Mouse (Mus musculus): ENCODE measurements around the gene Slc27a2. TPM values are rescaled to one million over a fixed set of nuclear protein-coding genes. Genes with fewer than 3 reads are reported as not detected.
"Not testable (repeated sequence)": the region's sequence is repeated elsewhere in the genome, so short reads cannot be mapped to it uniquely, and the experiment has no call there.

Slc27a2 gene
- 6.0 and 6.5 TPM in 2 replicates for polyA plus RNA-seq (2015; fragmentation: Nextera tagmentation; extraction: Ambion mirVana)

DNA sequence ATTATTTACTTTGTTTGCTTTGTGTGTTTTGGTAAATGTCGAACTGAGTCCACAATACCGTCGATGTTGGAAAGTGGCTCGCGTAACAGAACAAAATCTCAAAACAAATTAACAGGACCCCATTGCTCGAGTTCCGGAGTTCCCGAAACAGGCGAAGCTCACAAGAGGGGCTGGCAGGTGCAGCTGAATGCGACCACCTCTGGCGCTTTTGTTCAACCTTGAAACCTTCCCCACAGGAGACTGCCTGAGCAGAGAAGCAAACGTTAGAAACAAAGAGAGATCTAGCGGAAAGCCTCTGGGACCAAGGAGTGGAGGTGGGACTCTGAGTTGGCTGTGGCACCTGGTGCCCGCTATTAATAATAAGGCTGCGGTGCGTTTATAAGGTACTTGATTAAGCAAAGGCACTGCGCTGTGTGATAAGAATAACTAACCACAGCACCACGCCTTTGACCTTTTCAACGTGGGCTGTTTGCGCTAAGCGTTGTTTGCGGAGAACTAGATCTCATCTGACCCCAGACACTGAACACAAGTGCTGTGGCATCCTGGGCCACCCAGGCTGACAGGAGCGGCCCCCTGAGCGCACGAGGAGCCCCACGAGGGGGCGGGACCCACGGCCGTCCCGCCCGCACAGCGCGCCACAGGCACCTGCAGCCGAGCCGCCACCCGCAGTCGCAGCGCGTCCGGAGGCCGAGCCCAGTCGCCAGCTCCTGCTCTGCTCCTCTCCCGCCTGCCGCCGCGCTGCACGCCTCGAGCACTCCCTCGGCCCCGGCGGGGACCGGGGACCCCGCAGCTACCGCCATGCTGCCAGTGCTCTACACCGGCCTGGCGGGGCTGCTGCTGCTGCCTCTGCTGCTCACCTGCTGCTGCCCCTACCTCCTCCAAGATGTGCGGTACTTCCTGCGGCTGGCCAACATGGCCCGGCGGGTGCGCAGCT is at the start of gene Slc27a2:
Slc27a2 (plus strand) TSS at position 51 of the 934 bp plus-strand sequence.
- Histone ChIP-seq H3K9me3 (no peaks in the 10 kb centered on the region), H3K4me2 (replicated peaks) (peak within 1 kb of the TSS; percentile 97), H3K36me3 (no peaks in the 10 kb centered on the region), H3K9ac (replicated peaks) (peak within 1 kb of the TSS; percentile 79), H3K27ac (peak within 1 kb of the TSS; percentile 30; the same call in 1 of the 2 replicates), H3K4me1 (replicated peaks) (peaks cover 21% of the 10 kb centered on the region), H3K4me3 (replicated peaks) (peak within 1 kb of the TSS; percentile 70), H3K27me3 (peaks cover 42% of the 10 kb centered on the region)
- peak; percentile 89 for ATAC-seq
- 1% methylated on average over 51 of the region's 61 CpGs for WGBS

DNA sequence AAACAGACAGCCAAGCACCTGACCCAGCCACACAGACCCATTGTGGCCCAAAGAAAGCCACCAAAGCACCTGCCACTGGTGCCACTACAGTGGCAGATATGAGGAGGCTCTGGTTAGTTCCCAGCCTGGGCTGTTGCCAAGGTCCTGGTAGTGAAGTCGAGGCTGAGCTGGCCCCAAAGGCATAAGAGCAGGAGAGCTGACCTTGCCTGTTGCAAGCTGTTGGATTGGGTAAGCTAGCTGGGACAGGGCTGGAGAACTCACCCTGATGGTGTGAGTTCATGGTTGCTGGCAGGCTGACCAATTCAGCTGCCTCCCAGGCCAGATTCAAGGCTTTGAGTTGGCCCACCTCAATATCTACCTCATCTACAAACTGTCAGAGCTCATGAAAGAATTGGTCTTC is 47.1 kb upstream of the Slc27a2 start:
- H3K4me1 ChIP-seq (replicated peaks), result no peaks in the 10 kb centered on the region
- 70% methylated on average over 1 of the region's 1 CpGs for WGBS
- no peak overlapping the region for H3K27ac ChIP-seq
- H3K27me3 ChIP-seq, result no peaks in the 10 kb centered on the region
- no peak overlapping the region for H3K4me2 ChIP-seq (replicated peaks)
- no peak overlapping the region for H3K4me3 ChIP-seq (replicated peaks)
- H3K36me3 ChIP-seq, result no peaks in the 10 kb centered on the region
- H3K9me3 ChIP-seq, result no peaks in the 10 kb centered on the region
- ATAC-seq, result no peak
- no peak overlapping the region for H3K9ac ChIP-seq (replicated peaks)

DNA sequence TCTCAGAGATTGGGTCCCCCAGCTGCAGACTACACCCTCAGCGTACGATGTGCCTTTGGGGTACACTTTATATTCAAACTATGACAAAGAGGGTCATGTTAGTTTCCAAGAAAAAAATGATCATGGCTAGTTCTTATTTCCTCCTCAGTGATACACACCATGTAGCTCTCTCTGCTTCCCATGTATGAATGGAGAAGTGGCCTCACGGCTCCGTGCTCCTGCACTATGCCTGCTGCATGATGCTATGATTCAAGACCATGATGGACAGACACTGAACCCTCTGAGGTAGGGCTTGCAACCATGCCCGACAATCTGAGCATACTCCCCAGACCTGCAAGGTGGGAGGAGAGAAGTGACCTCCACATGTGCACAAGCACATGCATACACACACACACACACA is 44.7 kb upstream of the Slc27a2 start:
- H3K4me3 ChIP-seq (replicated peaks), result no peak overlapping the region
- no peaks in the 10 kb centered on the region for H3K36me3 ChIP-seq
- ATAC-seq, result no peak
- H3K4me1 ChIP-seq (replicated peaks), result no peaks in the 10 kb centered on the region
- no peaks in the 10 kb centered on the region for H3K9me3 ChIP-seq
- H3K27ac ChIP-seq, result no peak overlapping the region
- 92% methylated on average over 5 of the region's 5 CpGs for WGBS
- no peak overlapping the region for H3K4me2 ChIP-seq (replicated peaks)
- no peak overlapping the region for H3K9ac ChIP-seq (replicated peaks)
- H3K27me3 ChIP-seq, result no peaks in the 10 kb centered on the region

DNA sequence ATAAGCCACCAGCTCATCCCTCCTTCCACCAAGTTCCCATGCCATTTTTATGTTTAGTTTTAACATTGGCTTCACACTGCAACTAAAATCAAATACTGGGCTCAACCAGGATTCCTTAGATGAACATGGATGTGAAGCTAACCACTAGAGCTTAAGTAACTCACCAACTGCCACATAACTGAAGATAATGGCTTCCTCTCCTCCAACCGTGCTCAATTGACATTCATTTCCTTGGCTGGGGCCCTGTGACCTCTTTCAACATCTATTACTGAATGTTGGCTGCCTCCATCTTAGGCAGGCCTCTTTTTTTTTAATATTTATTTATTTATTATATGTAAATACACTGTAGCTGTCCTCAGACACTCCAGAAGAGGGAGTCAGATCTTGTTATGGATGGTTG is 44.0 kb upstream of the Slc27a2 start:
- WGBS, result 58% methylated on average over 1 of the region's 1 CpGs
- Histone ChIP-seq H3K9me3 (no peaks in the 10 kb centered on the region), H3K4me1 (replicated peaks) (no peaks in the 10 kb centered on the region), H3K4me3 (replicated peaks) (no peak overlapping the region), H3K9ac (replicated peaks) (no peak overlapping the region), H3K4me2 (replicated peaks) (no peak overlapping the region), H3K27me3 (no peaks in the 10 kb centered on the region), H3K36me3 (no peaks in the 10 kb centered on the region), H3K27ac (no peak overlapping the region)
- no peak for ATAC-seq

DNA sequence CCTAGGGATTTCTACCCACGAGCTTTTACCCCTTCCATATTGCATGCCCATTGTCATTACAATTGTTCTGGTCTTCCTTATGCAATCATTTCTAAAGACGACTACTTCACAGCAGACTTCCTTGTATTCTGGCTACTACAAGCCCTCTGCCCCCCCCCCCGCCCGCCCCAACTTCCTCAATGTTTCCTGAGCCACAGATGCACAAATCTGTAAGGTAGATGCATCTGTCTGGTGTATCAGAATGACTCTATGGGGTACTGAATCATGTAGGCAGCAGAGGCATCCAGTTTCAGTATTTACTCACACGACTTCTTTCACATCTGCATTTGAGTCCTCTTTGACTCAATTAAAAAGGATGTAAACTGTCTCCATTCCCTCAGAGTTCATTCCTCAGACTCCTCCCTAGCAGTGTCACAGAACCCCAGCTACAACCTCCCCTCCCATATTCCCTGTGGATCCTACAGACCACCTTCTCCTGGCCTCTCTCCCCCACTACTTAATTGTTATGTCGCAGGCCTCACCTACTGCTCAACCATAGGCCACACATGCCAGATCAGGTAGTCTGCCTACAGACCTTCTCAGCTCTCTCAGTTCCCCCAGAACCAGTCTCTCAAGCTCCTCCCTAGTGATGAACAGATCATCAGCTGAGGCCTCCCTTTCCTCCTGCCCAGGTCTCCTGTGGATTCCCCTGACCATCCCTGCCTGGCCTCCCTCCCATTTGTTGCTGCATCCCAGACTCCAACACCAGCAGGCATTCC is 37.0 kb upstream of the Slc27a2 start:
- WGBS, result 80% methylated on average over 6 of the region's 6 CpGs
- Histone ChIP-seq H3K4me2 (replicated peaks) (no peak overlapping the region), H3K9ac (replicated peaks) (no peak overlapping the region), H3K27me3 (no peaks in the 10 kb centered on the region), H3K36me3 (no peaks in the 10 kb centered on the region), H3K9me3 (no peaks in the 10 kb centered on the region), H3K27ac (no peak overlapping the region), H3K4me3 (replicated peaks) (no peak overlapping the region), H3K4me1 (replicated peaks) (no peaks in the 10 kb centered on the region)
- no peak for ATAC-seq

DNA sequence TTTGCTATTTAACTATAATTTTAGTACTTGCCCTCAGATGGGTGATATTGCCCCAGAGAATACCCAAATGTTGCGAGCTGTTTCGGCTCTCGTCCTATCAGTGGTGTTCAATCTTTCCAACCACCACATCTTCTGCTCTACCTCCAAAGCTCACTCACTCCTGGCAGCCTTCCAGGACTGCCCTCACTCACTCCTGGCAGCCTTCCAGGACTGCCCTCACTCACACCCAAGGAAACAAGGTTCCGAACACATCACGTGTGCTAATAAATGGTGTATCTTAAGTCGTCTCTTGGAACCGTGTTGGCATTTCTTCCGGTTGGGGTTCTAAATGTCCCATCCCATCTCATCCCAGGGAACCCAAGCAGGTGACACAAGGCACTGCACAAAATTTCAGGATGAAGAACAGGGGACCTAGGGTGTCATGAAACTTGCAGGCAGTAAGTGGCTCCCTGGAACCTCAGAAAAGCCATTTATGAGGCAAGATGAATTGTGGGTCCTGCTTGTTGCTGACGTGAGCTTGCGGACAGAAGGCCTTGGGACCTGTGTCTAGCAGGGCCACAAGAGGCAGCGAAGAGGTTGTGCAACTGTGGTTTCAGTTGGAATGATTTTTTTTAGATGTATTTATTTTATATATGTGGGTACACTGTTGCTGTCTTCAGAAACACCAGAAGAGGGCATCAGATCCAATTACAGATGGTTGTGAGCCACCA is 32.2 kb upstream of the Slc27a2 start:
- H3K9me3 ChIP-seq, result no peaks in the 10 kb centered on the region
- no peak overlapping the region for H3K4me2 ChIP-seq (replicated peaks)
- no peak overlapping the region for H3K27ac ChIP-seq
- no peaks in the 10 kb centered on the region for H3K4me1 ChIP-seq (replicated peaks)
- H3K9ac ChIP-seq (replicated peaks), result no peak overlapping the region
- H3K27me3 ChIP-seq, result no peaks in the 10 kb centered on the region
- no peaks in the 10 kb centered on the region for H3K36me3 ChIP-seq
- 90% methylated on average over 11 of the region's 11 CpGs for WGBS
- H3K4me3 ChIP-seq (replicated peaks), result no peak overlapping the region
- no peak for ATAC-seq

DNA sequence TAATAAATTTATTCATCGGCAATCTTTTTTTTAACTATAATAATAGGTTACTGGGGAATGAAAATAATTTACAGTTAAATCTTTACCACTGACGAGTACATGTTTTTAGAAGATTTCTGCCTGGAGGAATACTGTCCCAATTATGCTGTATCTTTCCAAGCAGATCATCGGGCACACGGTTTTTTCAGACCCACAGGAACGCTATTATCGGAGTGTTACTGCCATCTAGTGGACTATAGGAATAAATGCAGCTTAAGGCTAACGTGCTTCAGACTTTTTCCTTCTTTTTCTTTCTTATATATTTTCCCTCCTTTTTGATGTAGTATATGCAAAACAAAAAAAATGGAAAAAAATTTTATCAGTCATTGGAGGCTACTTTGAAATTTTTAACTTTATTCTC is 31.4 kb upstream of the Slc27a2 start:
- WGBS, result 16% methylated on average over 7 of the region's 7 CpGs
- H3K9me3 ChIP-seq, result no peaks in the 10 kb centered on the region
- ATAC-seq, result no peak

DNA sequence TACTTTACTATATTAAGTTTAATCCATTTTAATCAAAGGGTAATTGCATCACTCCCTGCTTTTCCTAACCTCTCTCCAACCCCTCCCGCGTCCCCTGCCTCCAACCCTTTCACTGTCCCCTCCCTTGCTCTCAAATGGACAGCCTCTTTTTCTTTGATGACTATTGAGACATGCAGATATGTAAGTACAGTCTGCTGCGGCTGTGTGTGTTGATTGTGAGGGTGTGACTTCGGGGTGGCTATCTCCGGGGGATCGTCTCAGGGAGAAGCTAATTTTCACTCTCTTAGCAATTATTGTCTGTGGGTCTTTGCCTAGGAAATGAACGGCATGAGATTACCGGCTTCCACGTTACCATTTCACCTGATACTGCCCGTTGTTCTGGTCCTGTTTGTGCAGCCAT is 30.7 kb upstream of the Slc27a2 start:
- Histone ChIP-seq H3K27ac (no peak overlapping the region), H3K9ac (replicated peaks) (no peak overlapping the region), H3K27me3 (no peaks in the 10 kb centered on the region), H3K36me3 (no peaks in the 10 kb centered on the region), H3K4me1 (replicated peaks) (no peaks in the 10 kb centered on the region), H3K4me2 (replicated peaks) (no peak overlapping the region), H3K9me3 (no peaks in the 10 kb centered on the region), H3K4me3 (replicated peaks) (no peak overlapping the region)
- WGBS, result 79% methylated on average over 10 of the region's 10 CpGs
- no peak for ATAC-seq

More for the DNA sequence above, 31.4 kb upstream of the Slc27a2 start:
- Histone ChIP-seq H3K4me3 (replicated peaks) (no peak overlapping the region), H3K27me3 (no peaks in the 10 kb centered on the region), H3K9ac (replicated peaks) (no peak overlapping the region), H3K36me3 (no peaks in the 10 kb centered on the region), H3K4me2 (replicated peaks) (no peak overlapping the region), H3K27ac (no peak overlapping the region), H3K4me1 (replicated peaks) (no peaks in the 10 kb centered on the region)

DNA sequence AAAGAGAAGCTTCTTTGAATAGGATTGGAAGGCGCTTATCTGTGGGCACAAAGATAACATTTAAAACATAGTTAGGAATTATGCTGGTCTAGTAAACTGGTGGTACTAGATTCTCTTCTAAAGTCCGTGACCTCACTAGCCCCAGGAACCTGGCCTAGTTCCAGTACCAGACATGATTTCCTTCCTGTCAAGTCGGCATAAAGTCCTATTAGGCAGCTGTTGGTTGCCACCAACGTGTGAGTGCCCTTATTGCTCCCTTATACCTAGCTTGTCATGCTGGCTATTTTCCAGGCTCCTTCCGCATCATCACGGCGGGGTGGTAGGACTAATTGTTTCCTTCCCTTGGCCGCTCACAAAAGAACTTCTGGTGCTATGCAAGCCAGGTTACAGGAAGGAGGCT is 30.2 kb upstream of the Slc27a2 start:
- Histone ChIP-seq H3K4me2 (replicated peaks) (no peak overlapping the region), H3K4me3 (replicated peaks) (no peak overlapping the region), H3K27me3 (no peaks in the 10 kb centered on the region), H3K4me1 (replicated peaks) (no peaks in the 10 kb centered on the region), H3K9ac (replicated peaks) (no peak overlapping the region), H3K27ac (no peak overlapping the region), H3K9me3 (no peaks in the 10 kb centered on the region), H3K36me3 (no peaks in the 10 kb centered on the region)
- WGBS, result 79% methylated on average over 8 of the region's 8 CpGs
- no peak for ATAC-seq

DNA sequence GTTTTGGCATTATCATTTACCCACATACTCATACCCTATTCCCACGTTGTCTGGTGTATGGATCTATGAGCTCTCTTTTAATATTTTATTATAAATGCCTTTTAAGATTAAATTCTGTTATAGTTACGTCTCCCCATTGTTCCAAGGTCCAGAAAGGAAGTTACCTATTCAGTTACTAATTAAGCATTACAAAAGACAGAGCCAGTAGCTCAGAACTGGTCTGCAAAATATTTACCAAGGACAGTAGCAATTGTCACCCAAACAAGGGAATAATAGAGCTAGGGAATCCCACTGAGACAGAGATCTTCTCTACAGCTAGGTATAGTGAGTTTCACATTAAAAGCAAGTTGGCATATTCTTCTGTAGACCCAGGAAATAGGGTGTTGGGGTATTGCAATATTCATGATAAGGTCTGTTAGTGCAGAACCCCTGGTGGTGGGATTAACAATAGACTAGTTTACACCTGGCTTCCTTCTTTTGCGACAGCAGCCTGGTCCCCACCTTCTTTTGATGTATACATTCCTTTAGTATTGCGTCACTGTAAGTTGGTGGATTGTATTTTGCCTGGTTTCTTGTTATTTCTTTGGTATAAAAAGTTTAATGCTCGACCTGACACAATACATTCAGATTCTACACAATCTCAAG is 29.0 kb upstream of the Slc27a2 start:
- not testable (repeated sequence) for H3K4me3 ChIP-seq (replicated peaks); H3K4me2 ChIP-seq (replicated peaks); ATAC-seq; H3K9ac ChIP-seq (replicated peaks); H3K27ac ChIP-seq; H3K4me1 ChIP-seq (replicated peaks); H3K36me3 ChIP-seq; H3K27me3 ChIP-seq; H3K9me3 ChIP-seq
- 68% methylated on average over 5 of the region's 5 CpGs for WGBS

DNA sequence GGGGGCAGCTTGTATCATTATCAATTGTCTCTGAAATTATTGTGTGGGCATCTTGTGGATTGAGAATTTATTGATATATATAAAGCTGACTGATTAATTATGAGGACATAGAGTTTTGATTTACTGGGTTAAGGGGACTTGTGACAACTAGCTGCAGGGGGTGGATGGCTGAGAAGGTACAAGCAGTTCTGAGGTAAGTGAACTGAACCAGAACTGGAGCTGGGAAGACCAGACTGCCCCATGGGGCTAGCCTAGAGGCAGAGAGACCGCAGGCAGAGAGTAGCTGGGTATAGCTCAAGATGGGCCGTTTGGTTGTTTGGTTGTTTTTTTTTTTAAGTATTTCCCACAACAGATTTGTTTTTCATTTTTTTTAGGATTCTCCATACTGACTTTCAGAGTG is 27.9 kb upstream of the Slc27a2 start:
- no peak overlapping the region for H3K9ac ChIP-seq (replicated peaks)
- no peaks in the 10 kb centered on the region for H3K27me3 ChIP-seq
- H3K36me3 ChIP-seq, result no peaks in the 10 kb centered on the region
- H3K4me3 ChIP-seq (replicated peaks), result no peak overlapping the region
- H3K4me2 ChIP-seq (replicated peaks), result no peak overlapping the region
- no peaks in the 10 kb centered on the region for H3K9me3 ChIP-seq
- ATAC-seq, result no peak
- H3K4me1 ChIP-seq (replicated peaks), result no peaks in the 10 kb centered on the region
- 75% methylated on average over 2 of the region's 2 CpGs for WGBS
- H3K27ac ChIP-seq, result no peak overlapping the region

Measured in midbrain, embryonic 13.5 days (tissue).